Mouse (Mus musculus) retina, postnatal 7 days (tissue): Measurements from ENCODE around the gene Nr4a2.
A peak's percentile ranks its signal among the peaks of the same experiment; 100 is the strongest.

ENCODE experiments used
- DNase-seq: peaks from one replicate; pipeline ENCODE4 v3.0.0-alpha.2; 2012; ENCODE audit warnings: low read depth, low spot score

The Nr4a2 gene

DNA sequence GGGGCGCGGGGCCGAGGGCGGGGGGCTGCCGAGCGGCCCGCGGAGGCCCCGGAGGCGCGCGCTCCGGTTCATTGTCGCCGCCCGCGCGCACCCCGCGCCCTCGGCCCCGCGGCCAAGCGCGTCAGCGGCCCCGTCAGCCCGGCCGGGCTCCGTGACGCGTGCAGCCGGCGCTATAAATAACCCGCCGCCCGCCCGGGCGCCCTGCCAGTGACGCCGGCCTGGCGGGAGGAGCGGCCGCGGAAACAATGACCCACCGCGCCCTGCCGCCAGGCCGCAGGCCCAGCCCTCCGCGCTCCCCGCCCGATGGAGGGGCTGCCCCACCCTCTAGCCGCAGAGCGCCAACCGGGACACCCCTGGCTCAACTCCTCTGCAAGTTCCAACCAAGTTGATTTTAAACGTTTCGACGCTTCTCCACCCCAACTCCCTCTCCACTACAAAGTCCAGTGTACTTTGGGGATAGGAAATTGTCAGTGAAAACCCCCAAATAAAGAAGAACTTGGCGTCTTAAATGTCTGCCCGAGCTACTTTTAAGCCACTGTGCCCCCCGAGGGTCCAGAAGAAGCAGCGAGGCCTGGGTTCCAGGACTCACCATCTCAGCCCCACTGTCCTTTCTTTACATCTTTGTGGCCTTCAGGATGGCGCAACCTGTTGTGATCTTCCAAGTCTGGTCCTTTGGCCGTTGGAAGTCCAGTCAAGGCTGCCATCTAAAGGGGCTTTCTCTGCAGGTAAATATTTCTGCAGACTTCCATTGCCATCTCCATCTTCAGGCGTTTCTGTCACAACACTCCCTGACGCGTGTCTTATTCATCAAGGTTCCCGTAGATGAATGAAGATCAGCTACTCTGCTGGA lies at the start of gene Nr4a2:
TSS of gene Nr4a2 (minus strand) at position 13 of the 850 bp plus-strand sequence.
- peak; percentile 71 for DNase-seq

DNA sequence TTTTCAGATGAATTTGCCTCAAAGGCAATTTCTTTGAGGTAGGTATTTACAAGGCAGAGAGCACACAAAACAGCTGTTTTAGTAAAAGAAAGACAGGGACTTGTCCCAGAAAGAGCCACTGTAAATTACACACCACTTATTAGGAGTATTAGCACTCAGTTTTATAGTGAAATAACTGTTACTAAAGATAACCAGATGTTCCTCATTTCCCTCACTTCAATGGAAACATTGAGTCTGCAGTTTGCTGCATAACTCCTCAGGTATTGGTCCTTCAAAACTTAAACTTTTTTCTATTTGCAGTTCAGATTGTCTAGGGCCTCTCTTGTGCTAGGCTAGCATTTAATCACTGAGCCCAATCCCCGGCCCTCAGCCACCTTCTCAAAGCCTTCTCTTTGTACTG lies 41.6 kb upstream of the Nr4a2 start:
- no peak for DNase-seq

DNA sequence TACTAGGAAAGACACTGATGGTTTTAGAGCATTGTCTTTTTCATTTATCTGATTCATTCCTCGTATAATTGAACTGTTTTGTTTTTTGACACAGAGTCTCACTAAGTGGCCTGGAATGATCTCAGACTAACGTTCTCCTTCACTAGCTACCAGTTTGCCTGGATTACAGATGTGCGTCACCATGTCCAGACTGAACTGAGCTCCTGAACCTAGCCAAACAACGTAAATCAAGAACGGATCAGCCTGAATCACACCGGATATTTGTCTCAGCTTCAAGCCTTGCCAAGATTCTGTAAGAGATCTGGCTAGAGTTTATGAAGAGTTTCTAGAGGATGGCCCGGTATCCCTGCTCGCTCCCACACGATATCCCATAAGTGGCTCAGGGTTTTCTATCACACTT lies 33.0 kb upstream of the Nr4a2 start:
- DNase-seq: no peak

DNA sequence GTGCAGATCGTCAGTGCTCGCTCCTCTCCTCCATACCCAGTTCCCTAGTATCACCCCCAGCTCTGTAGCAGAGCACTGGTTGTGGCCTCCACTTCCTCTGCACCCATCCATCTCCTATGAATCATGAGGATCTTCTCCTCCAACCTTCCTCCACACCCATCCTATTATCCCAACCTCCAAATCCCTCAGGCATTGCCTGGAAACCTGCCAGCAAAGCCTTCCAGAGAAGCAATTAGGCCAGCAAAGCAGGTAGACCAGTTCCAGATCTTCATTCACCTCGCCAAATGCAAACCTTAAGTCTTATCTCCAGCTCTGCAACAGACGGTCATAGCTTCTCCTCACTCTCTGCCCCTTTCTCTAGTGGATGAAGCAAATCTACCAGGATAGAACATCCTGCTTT lies 26.0 kb upstream of the Nr4a2 start:
- DNase-seq: no peak

DNA sequence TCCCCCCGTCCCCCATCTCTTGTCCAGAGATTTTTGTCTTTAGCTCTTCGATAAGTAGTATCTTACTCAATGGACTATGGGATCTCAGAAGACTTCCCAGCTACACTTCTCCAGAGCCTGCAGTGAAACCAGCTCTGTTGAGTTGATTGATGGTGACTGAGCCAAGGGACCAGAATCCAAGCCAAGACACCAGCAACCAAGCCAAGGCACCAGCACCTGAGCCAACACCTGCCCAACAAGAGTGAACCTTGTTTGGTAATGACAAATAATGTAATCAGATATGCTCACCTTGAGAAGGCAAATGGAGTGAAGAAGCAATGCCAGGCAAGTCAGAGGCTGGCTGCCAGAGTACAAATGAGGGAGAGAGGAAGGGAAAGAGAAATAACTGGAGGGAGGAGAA lies 24.4 kb upstream of the Nr4a2 start:
- no peak for DNase-seq

DNA sequence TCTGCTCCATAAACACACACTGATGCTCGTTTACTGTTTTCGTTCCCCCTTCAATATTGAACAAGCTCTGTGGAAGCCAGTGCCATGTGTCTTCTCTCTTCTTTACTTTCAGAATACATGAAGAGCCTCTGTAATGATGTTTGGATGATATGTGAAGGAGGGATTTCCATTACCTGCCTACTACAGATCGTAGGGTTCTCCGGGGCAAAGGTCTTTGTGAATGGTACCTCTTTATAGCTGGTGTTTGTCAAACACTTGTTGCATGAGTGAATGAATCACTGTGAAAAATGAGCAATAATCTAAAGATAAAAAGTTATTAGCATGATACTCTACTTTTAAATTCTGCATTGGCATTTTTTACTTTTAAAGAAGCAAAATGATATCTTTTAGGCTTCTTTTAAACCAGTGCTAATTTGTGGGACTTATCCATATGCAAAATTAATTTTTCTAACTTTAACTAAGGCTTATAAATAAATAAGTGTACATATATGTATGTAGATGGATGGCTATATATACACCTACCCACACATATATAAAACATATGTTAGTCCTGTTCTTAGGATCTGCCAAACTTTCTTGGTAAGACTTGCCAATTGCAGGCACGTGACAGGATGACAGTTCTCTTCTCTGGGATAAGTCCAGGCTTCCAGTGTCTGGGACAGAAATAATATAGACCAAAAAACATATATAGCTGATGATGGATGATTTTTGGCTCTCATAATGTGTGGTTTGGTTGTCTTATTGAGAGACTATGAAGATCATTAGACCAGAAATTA lies 22.0 kb upstream of the Nr4a2 start:
- no peak for DNase-seq

DNA sequence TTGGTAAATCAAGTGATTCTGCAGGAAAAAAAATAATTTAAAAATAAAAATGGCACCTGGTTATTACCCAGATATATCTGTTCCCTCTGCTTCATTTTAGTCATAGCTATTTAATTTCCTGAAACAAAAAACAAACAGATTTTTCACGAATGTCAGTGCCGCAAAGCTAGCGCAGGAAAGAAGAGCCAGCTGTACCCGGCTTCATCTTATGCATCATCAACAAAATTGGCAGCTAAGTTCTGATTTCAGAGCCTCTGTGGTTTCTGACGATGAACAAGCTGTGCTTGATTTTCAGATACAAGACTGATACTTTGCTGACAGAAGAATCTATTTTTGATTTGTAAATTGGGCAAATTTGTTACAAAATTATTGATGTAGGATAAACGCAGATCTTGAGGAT lies 14.8 kb upstream of the Nr4a2 start:
- no peak for DNase-seq

DNA sequence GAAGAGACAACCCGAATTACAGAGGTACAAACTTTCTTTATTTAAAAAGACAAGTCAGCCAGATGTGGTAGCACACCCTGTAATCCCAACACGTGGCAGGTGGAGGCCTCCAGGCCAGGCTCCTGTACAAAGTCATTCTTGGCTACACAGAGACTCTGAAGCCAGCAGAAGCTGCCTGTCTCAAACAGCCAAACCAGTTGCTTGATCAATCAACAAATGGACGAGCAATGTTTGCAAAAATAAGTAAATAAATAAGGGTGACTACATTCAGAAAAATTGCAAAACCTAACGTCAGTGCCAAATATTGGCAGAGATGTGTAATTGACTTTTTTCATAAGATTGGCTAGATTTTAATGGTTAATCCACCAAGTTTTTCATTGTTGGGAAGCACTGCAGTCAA lies 3.7 kb upstream of the Nr4a2 start:
- DNase-seq: no peak

DNA sequence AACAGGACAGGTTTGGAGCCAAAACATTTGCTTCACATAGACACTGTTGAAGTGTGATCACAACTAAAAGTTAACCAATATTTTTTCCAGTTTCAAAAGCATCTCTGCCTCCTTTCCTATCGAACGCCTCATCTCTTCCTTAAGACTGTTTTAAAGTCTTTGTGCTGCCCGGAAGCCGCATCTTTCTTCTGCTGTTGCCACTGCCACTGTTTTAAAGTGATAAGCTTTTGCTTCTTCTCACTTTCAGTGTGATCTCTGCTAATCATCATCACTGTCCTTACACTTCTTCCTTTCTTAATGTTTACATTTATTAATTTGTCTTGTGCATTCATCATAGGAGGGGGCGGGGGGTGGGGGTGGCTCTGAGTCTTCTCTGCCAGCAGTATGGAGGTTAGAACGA lies 2.1 kb upstream of the Nr4a2 start:
- no peak for DNase-seq

DNA sequence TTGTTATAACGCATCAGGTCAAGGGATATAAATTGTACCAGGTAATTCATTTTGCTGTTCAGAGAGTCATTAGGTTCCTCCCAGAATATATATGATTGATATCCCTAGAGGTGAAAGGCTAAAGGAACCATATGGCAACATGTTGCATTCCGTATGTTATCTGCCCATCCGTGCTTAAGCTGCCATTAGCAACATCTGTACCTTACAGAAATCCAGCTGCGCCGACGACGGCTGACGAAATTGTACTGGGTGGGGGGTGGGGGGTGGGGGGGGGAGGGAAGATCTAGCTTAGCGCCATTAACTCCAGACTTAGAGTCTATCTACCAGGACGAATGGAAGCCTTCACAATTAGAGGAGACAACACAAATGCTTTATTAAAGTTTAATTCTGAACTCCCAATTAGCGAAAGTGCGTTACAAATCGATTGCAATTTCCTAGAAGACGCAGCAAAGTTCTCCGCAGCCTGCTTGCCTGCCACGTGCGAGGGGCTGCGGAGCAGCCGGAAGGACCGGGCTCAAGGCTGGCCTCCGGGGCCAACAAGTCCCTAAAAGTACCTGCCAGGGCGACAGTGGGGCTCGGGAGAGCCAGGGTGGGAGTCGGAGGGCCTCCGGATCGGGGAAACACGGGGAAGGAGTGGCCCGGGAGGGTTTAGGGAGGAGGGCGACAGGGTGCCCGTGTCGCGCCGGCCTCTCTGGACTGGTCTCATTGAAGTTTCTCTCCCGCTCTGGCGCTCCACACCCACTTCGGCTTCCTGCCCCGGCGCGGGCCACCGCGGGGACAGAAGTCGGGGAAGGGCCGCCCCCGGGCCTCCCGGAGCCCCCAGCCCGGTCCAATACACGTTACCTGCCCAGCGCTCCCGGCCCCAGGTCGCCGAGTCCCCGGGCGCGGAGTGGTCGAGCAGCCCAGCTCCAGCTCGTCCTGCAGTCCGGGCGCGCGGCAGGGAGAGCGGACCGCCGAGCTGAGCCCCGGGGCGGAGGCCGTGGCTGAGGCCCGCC lies 520 bp downstream of the Nr4a2 start:
- no peak for DNase-seq

DNA sequence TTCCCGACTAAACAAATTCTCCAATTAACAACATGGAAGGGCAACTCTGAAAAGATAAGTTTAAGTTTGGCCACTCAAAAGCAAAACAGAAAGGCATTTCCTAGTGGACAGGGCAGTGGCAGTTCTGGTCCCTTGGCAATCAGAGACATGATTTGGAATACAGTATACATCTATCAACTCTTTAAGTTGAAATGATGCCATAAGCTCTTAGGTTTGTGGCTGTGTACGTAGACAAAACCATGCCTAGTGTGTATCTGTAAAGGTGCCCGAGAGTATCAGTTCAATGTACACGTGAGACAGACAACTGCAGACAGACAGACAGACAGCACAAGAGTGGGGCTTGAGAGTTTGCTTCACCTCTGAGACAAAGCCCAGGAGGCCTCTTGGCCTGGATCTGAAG lies 2.7 kb downstream of the Nr4a2 start:
- no peak for DNase-seq

DNA sequence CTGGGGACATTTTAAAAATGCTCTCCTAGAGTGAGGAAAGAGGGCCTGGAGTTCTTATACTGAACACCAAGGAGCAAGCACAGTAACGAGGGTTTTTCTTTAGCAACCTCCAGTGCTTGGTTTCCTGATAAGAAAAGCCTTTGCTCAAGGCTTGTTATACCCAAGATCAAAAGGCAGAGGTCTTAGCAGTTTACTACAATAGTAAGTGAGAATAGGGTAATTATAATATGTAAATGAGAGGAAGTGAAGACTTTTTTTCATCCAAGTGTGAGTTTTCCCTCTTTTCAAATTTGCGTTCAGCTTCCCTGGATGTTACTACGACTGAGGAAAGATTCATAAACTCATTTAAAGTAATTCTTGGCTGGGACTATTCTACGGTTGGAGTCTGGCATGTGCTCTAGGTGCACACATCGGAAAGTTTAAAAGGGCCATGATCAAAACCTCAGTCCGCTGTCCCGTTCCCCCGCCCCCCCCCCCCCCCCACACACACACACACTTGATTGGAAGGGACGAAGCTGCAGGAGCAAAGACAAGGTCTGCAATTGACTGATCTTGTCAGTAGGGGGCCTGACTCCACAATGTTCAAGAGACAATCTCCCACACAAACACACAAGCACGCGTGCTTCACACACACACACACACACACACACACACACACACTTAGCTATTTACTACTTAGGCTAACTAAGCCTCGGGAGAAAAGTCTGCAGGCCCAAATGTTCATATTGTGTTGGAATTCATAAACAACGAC lies 6.4 kb downstream of the Nr4a2 start:
- peak; percentile 49 for DNase-seq

DNA sequence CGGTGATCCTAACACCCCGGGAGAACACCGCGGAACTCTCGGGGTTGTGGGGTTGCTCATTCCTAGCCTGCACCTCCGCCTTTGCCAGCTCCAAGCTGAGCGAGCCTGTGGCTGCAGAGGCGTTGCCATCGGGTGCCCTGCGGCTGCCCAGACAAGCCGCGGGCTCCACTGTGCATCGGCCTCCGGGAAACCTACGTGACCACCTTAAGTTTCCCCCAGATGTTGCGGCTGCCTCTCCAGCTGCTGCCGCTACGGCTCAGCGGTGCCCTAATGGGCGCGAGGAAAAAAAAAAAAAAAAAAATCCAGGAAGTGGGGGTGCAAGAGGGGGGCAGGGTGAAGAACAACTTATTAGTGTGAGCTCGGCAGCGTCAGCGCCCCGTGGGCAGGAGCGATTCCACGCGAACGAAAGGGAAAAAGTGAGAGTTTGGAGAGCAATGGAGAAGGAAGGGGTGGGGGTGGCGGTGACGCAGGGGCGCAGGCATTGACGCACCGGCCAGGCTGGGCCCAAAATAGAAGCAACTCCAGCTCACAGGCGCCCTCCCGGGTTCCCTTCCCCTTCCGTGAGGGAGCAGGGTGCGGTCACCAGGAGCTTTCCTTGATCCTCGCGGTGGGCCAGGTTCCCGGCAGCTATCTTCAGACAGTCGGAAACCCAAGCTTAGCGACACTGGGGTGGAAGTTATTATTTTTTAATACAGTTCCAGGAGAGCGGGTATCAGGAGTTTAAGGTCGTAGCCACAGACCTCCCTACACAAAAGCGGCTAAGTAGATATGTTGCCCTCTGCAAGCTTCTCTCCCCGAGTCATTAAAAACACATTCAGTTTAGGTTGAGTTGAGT lies 7.2 kb downstream of the Nr4a2 start:
- DNase-seq: no peak

DNA sequence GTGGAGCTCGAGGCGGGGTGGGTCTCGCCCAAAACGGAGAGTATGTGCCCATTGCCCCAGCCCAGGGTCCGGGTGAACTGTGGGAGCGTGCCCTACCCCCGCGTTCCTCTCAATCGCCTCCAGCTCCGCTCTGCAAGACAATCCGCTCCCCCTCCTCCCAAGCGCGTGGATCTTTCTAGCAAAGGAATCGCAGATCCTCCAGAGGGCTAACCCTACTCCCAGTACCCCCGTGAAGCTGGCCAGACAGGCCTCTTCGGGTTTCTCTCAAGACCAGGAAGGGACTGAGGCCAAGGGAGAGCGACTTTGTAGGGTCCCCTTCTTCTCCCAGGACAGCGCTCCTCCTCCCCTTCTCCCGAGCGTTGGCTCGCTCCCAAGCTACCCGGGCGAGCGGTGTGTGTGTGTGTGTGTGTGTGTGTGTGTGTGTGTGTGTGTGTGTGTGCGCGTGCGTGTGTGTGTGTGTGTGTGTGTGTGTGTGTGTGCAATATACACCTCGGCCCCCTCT lies 7.9 kb downstream of the Nr4a2 start:
- no peak for DNase-seq

DNA sequence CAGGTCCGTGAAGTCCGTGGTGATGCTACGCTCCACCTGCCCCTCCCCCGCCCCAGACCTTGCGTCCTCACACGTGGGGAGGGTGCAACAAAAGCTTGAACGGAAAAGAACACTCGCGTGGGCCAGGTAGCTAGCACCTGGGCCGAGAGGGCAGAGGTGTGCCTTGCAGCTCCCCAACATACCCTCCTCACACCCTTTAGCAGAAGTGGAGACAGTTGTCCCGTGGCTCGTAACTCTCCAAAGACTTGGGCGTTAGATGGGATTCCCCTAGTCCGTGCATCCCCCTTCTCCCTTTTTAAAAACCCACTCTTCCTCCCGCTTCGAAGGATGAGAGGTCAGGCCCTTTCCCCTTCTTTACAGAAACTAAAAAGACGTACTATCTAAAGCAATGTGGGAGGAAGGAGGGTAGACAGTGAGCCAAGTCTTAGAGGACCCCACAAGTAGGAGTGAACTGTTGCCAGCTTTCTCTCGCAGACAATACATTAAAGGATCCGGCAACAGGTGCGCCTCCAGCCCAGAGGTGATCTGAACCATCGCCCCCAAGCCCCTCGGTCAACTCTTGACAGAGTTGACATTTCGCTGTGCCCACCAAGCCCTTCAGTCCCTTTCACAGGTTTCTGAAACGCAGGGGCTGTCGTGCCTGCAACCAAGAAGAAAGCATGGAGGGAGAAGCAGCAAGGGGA lies 8.5 kb downstream of the Nr4a2 start:
- DNase-seq: no peak

DNA sequence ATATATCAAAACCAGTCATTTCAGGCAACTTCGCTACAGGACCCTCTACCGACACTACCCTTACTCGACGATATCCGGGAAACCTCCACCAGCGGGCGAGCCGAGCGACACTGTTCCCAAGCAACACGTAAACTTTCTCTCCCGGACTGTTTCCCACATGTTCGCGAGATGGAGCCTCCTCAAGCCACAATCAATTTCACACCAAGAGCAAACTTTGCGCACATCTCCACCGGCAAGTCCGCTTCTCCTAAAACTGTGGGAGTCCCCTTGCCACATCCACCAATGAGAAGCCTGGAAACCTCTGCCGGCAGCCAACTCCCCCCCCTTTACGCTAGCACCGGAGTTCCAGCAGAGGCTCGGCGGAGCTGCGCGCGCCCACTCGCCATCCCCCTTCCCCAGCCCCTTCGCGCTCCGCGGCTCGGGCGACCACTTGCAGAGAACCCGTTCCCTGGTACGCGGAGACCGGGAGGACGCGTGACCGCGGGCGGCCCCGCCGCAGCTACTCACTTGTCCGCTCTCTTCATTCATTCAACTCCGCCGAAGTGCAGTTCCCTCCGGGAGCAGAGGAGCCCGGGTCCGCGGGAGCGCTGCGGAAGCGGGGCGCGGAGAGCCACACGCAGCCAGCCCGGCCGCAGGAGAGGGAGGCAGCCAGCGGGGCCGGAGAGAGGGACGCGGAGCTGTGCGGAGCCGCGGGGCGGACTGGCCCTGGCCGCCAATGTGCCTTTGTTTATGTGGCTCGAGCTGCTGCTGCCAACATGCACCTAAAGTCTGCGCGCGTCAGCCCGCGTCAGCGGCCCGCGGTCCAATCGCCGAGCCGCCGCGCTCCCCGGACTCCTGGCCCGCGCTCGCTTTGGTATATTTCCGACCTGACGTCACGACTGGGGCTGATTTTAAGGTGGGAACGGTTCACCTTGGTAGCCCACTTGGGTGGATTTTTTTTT lies 9.3 kb downstream of the Nr4a2 start:
- no peak for DNase-seq

DNA sequence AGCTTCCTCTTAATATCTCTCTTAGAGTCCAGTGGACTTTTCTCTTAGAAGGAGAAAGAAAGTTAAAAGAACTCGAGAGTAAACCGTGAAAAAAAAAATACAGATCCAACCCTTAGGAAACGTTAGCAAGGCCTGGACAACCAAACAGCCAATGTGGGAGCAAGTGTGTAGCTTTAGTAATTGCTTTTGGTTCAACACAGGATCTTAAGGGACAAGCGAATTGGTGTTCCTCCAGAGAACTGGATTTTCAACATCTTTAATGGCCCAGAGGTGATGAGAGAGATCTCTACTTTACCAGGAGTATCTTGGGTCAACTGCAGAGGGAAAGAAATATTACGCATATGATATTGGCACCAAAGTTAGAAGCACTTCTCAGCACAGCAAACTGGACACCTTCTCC lies 10.4 kb downstream of the Nr4a2 start:
- DNase-seq: no peak

DNA sequence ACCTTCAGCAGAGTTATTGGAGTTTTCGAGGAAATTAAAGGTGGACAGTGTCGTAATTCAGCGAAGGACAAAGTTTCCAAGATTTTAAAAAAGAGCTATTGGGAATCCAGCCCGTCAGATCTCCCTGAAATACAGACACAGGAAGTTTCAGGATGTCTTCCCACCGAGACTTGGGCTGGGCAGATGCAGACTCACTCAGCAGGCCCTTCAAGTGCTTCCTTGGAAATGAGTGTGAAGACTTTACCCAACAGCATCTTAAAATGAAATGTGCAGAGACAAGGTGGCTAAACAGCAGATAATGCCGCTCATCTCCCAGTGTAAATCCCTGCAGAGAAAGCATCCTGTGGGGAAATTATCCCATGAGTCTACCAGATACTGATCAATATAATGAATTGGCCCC lies 10.9 kb downstream of the Nr4a2 start:
- no peak for DNase-seq
